Mouse (Mus musculus): ENCODE results near the gene Zbed5. TPM values are rescaled to one million over a fixed set of nuclear protein-coding genes. Genes with fewer than 3 reads are reported as not detected.

Zbed5 gene
- total RNA-seq, 2 experiments from 2014 or later: 2.4 to 3.2 TPM

DNA sequence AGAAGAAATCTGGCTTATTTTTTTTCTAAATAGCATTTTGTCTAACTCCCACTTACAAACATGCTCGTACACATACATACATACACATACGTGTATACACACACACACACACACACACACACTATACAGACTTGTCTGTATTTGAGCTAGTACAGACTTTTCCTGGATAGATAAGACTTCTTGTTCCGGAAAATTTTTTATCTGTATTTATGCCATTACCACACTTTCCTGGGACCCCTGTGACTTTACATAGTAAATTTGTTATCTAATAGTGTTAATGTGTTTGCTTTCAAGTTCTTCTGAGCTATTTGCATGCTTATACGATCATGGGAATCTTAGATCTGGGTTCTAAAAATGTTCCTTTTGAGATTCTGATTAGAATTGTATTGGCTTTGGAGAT, 56.6 kb downstream of the Zbed5 start:
- no peak for ATAC-seq (replicated peaks; ENCODE audit: poor library complexity)

Other genes with a start within 250 kb of the Zbed5 start
- 3.2 and 4.0 TPM in 2 replicates for gene Zfp11, start 225.6 kb upstream of the Zbed5 start, total RNA-seq (2015)
- 2.1 and 2.9 TPM in 2 replicates for gene Zfp11, start 225.6 kb upstream of the Zbed5 start, total RNA-seq (2017)
- not detected in 2 replicates for gene Sept14, start 187.2 kb upstream of the Zbed5 start, total RNA-seq (2015)
- gene Sept14, start 187.2 kb upstream of the Zbed5 start, total RNA-seq (2017): not detected in 2 replicates
- 156 and 202 TPM in 2 replicates for gene Mrps17, start 180.2 kb upstream of the Zbed5 start, total RNA-seq (2015)
- 130 and 149 TPM in 2 replicates for gene Mrps17, start 180.2 kb upstream of the Zbed5 start, total RNA-seq (2017)
- gene Nipsnap2, start 170.7 kb upstream of the Zbed5 start, total RNA-seq (2015): 25.5 and 30.3 TPM in 2 replicates
- 26.3 and 26.9 TPM in 2 replicates for gene Nipsnap2, start 170.7 kb upstream of the Zbed5 start, total RNA-seq (2017)
- gene Psph, start 108.3 kb upstream of the Zbed5 start, total RNA-seq (2015): 30.4 and 30.5 TPM in 2 replicates
- 22.8 and 24.3 TPM in 2 replicates for gene Psph, start 108.3 kb upstream of the Zbed5 start, total RNA-seq (2017)
- gene Sumf2, start 48.7 kb upstream of the Zbed5 start, total RNA-seq (2015): 6.2 and 7.6 TPM in 2 replicates
- 18.5 and 25.8 TPM in 2 replicates for gene Sumf2, start 48.7 kb upstream of the Zbed5 start, total RNA-seq (2017)
- 404 and 447 TPM in 2 replicates for gene Chchd2, start 8.3 kb upstream of the Zbed5 start, total RNA-seq (2015)
- 176 and 233 TPM in 2 replicates for gene Chchd2, start 8.3 kb upstream of the Zbed5 start, total RNA-seq (2017)
- gene Phkg1, start 2.8 kb downstream of the Zbed5 start, total RNA-seq (2015): 0.12 TPM in 1 of 2 replicates, not detected in the other
- gene Phkg1, start 2.8 kb downstream of the Zbed5 start, total RNA-seq (2017): 0.14 and 0.33 TPM in 2 replicates
- gene Nupr1l, start 12.8 kb downstream of the Zbed5 start, total RNA-seq (2015): 1.3 TPM in 1 of 2 replicates, not detected in the other
- 0.29 and 0.84 TPM in 2 replicates for gene Nupr1l, start 12.8 kb downstream of the Zbed5 start, total RNA-seq (2017)
- gene Vkorc1l1, start 46.2 kb downstream of the Zbed5 start, total RNA-seq (2015): 60.1 and 72.6 TPM in 2 replicates
- gene Vkorc1l1, start 46.2 kb downstream of the Zbed5 start, total RNA-seq (2017): 25.7 and 34.0 TPM in 2 replicates
- gene Gusb, start 107.3 kb downstream of the Zbed5 start, total RNA-seq (2015): 137 and 148 TPM in 2 replicates
- 77.6 and 90.6 TPM in 2 replicates for gene Gusb, start 107.3 kb downstream of the Zbed5 start, total RNA-seq (2017)
- gene Asl, start 133.5 kb downstream of the Zbed5 start, total RNA-seq (2015): 22.7 and 23.0 TPM in 2 replicates
- gene Asl, start 133.5 kb downstream of the Zbed5 start, total RNA-seq (2017): 19.2 and 32.1 TPM in 2 replicates
- 39.3 and 40.3 TPM in 2 replicates for gene Crcp, start 133.6 kb downstream of the Zbed5 start, total RNA-seq (2015)
- gene Crcp, start 133.6 kb downstream of the Zbed5 start, total RNA-seq (2017): 36.6 and 62.7 TPM in 2 replicates
- 10.6 and 10.7 TPM in 2 replicates for gene Tpst1, start 177.6 kb downstream of the Zbed5 start, total RNA-seq (2015)
- 4.3 and 6.8 TPM in 2 replicates for gene Tpst1, start 177.6 kb downstream of the Zbed5 start, total RNA-seq (2017)
- gene Kctd7, start 249.1 kb downstream of the Zbed5 start, total RNA-seq (2015): 1.9 and 2.7 TPM in 2 replicates
- 2.3 and 5.3 TPM in 2 replicates for gene Kctd7, start 249.1 kb downstream of the Zbed5 start, total RNA-seq (2017)